Mouse (Mus musculus) spleen, postnatal 10 days (tissue): ENCODE measurements at regions not wholly inside any gene's neighbourhood (a gene's known extent, or its start where the extent isn't known, plus 50 kb on each side); places are given as distances from the start of the nearest gene placed in this dataset.
"Not testable (repeated sequence)": the region's sequence is repeated elsewhere in the genome, so short reads cannot be mapped to it uniquely, and the experiment has no call there.

Experiments
- DNase-seq, 2 experiments: peaks; one replicate each; pipeline ENCODE4 v3.0.0; 2021 to 2022; ENCODE audit warnings: low spot score in 2 of 2

DNA sequence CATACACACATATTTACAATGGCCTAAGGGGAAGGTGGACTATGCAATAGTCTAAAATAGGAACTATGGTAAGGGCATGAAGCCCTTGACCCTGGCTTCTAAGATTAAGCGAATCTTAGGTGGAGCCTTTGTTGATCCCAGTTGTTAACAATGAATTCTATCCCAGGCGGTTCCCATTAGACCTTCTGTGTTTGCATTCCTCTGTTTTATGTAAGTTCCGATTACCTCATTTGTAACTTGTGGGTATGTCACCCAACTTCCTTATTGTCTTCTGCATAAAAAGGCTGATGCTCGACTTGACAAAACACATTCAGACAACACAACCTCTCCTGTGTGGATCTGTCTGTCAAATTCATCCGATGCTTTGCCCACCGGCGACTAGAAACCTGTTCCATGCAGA is 335.6 kb downstream of the Gm11232 start:
- not testable (repeated sequence) for DNase-seq

DNA sequence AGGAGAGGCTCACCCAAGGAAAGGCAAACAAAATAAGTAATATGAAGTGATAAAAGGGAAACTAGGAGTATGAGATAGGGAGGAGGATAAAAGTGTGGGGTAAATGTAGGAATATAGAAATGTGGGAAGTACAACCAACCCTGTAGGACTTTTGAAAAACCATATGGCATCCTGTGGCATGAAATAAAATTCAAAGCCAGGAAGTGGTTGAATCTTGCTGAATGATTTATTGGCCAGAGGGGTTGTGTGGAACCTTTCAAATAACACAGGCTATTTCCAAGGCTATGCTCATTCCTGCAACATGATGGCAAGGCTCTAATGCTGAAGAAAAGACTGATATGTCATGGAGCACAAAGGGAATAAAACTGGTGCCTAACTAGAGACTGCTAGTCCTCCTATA is 347.9 kb downstream of the Gm11232 start:
- no peak for DNase-seq

DNA sequence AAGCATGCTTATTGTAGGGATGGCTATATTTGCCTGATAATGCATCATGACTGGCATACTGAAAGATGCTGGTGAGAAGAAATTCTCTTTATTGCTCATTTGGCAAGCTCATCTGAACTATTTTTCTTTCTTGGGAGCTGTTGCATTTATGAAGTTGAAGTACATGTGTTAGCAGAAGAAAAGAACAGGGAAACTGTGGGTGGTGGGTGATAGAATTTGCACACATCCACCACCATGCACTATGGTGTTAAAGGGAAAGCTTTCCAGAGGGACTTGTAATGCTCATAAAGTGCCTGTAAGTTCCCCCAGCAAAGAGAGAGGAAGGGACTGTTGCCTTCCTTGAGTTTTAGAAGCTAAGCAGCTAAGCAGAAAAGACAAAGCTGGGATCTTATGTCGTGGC is 367.3 kb downstream of the Gm11232 start:
- no peak for DNase-seq

DNA sequence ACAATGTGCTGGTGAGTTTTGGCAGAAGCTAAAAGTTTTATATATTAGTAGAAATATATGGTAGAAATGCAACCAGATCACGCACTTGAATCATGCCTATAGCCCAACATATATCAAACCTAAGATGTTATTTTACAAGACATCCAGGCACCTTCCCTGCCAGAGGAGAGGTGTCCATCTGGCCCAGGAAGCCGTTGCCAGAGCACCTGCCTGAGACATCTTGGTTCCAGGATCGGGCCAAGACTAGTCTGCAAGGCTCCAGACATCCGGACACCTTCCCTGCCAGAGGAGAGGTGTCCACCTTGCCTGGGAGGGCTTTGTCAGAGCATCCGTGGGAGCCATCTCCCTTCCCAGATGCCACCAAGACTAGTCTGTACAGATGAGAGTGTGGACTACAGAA is 388.5 kb downstream of the Gm11232 start:
- no peak for DNase-seq

DNA sequence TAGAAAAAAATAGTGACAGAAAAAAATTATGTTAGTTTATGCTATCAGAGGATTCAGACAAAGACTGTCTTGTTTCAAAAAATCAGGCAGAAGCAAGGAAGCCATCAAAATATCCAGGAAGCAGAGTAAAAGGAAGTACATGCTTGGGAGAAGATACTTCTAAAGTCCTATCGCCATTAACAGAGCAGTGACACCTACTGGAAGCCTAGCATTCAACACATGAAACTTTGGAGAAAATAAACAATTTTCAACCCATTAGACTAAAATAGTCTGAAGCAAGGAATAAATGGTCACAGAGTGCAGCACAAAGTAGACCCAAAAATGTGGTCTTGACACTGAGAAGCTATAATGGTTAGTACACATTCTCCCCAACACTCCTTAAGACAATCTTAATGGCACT is 394.0 kb downstream of the Gm11232 start:
- DNase-seq, result no peak

DNA sequence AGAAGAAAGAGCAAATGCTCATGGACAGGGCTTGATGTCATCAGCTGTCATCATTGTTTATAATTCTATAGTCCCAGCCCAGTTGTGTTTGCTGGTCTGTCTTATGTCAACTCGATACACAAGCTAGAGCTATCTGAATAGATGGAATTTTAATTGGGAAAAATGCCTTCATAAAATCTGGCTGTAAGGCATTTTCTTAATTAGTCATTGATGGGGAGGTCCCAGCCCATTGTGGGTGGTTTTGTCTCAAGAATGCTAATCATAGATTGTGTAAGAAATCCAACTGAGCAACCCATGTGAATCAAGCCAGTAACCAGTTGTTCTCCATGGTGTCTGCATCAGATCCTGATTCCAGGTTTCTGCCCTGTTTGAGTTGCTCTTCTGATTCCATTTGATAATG is 400.1 kb downstream of the Gm11232 start:
- DNase-seq, result no peak

DNA sequence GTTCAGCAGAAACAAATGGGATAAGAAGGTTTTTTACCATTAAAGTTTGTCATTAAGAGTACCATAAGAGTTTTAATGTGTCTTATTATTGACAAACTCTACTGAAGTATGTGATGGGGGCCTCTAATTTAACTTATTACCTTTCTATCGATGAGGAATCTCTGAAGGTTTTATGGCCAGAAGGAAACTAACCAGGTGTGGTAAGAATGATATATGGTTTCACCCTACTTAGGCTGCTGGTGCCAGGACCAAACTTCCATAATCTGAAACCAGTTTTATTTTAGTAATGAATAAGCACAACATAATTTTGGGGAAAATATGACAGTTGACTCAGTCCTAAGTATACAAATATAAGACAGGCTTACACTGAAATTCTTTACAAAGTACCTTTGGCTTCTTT is 401.1 kb downstream of the Gm11232 start:
- DNase-seq, result no peak

DNA sequence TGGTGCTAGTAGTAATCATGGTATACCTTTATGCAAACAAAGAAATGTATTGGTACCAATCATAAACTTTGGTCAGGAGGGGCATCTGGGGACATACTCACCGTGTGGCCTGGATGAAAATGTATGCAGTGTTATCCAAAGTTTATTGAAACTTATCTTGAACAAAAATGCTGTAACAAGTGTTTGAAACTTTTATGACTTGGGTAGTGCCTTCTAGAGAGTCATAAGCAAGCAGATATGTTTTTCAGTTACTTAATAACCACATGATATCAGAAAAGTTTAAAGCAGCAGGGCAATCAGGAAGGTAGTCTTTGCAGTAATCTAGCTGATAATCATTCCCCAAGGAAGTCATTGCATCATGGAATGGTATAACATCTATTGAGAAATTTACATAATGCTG is 401.5 kb downstream of the Gm11232 start:
- no peak for DNase-seq

DNA sequence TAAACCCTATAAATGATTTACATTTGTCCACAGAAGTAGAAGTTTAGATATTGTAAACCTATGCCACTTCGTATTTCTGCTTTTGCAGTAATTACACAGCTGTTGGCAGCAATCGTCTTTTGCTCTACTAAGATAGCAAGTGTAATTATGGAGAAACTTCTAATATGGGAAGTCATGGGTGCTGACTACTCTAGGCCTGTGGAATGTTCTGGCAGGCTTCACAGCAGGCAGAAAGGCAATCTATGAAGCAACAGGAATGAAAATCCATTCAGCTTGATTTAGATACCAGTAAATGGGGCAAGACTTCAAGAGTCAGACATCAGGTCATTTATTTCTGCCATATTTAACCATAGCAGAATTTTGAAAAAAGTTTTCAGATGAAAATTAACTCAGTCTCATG is 405.9 kb downstream of the Gm11232 start:
- DNase-seq, result no peak

DNA sequence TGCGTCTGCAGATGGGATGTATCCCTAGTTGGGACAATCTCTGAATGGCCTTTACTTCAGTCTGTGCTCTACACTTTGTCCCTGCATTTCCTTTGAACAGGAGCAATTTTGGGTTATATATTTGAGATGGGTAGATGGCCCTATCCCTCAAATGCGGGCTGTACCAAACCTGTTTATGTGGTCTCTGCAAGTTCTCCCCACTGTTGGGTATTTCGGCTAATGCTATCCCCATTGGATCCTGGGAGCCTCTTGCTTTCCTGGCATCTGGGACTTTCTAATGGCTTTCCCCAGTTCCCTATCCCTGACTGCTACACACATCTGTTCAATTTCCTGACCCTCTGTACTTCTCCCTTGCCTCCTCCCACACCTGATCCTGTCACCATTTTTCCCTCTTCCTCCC is 414.7 kb downstream of the Gm11232 start:
- DNase-seq, result no peak

DNA sequence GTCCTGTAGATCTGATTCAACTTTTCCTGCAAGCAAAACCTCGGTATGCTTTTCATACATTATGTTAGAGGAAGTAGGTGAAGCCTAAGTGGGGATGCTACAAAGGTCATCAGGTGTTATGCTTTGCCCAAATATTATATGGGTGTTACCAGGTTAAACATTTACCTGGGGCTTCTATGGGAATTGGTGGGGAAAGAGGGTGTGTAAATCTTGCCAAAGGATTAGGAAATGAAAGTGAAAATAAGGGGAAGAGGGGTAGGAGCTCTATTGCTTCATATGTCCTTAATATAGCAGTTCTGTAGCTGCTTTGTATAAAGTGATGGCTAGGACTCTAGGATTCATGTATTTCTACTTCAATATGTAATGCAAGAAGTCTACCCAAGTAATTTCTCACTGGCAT is 419.2 kb downstream of the Gm11232 start:
- no peak for DNase-seq

DNA sequence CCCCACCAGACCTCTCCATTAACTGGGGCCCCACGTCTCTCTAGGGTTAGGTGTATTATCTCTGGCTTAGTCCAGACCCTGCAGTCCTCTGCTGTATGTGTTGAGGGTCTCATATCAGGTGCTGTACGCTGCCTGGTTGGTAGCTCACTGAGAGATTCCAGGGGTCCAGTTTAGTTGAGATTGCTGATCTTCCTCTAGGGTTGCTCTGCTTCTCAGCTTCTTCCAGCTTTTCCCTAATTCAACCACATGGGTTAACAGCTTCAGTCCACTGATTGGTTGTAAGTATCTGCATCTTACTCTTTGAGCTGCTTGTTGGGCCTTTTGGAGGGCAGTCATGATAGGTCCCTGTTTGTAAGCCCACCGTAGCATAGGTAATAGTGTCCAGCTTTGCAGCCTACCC is 425.1 kb downstream of the Gm11232 start:
- DNase-seq, result no peak

DNA sequence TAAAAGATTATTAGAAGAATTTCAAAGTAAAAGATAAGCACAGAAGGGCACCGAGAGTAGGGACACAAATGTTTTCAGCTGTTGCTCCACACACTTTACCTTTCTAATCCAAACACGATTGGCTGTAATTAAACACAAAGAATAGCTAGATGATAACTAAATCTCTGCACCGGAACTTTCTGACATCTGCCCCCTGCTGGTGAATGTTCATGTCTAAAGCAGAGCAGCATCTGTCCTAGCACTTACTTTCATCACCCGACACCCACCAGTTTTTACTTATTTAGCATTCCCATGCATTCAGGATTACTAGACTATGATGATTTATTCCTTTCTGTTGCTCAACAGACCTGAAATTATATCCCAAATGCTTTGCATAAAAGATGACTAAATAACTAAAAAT is 425.7 kb downstream of the Gm11232 start:
- peak in 1 of 2 experiments; percentile 36 for DNase-seq

DNA sequence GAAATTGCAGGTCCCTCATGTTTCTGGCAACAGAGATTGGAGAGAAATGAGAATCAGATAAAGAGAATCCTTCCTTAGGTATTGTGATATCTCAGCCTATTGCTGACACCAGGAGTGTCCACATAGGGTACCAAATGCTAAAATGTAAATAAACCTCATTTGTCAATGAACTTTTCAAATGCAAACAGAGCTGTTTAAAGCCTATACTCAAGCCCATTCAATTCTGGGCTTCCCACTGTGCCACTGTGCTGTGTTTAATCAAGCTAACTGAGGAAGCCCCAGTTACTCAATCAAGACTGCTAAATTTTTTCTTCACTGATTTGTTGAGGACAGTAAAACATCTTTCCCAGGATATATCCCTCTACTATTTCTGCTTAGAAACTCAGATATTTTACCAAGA is 441.2 kb downstream of the Gm11232 start:
- DNase-seq, result no peak

DNA sequence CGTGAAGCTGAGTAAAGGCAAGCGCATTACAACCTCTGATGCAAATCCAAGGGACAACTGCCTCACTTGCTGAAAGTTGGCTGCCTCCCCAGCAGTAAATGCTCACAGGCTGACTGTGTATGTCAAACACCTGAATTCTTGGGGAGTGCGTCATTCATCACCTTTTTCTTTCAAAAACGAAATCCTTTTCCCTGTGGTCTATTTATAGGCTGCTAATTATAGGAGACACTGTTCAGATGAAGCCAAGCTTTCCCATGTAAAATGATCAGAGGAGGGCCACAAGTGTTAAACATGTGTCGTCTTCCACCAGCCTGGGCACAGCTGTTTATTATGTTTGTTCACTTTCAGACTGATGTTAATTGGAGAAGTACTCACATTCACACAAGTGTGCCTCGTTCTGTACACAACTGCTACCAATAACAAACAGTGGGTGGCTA is 450.6 kb downstream of the Gm11232 start:
- DNase-seq, result no peak

DNA sequence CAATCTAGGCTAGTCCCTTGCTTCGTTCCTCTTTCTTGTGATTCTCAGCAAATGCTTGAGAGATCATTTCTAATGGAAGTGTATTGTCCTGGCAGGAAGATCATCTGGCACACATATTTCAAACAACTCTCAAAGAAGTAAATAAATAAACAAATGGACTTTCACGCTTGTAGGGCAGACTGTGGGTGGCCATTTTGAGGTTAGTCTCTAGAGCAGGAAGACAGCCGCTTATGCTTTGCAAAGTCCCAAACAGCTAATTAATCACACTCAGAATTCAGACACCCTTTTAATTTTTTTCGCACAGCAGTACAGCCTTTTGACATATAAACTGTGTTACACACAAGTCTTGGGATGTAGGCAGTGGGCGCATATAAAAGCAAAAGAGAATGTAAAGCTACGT is 451.1 kb downstream of the Gm11232 start:
- DNase-seq, result no peak

DNA sequence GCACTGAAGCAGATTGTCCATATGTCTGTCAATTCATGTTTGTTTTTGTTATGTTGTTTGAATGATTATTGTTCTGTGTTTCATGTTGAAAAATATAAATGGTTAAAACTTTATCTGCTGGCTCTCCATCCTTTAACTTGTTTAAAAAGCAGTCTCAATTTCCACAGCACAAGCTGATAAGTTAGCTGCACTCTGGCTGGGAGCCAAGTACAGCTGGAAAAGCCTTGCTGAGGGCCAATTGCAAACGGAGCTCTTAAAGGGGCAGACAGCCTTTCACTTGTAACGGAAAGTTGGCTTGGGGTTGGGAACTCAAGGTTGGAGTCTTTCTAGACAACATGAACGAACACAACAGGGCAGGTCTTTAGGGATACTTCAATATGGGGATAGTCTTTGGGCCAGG is 462.0 kb downstream of the Gm11232 start:
- DNase-seq, result not testable (repeated sequence)

DNA sequence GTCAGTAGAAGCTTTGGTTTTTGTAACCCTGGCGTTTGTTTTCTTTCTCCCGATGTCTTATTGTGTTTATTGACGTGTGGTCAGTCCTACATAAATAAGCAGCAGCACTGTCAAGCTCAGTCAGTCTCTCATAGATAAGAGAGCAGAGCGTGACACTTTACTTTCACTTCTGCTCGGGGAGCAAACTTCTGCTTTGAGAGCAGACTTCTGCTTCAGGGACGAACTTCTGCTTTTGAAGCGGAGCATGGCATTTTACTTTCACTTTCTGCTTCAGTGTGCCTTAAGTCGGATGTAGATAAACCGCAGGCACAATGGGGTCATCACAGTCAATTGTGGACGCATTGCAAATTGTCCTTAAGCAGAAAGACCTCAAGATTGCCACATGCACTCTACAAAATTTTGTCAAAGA is 466.0 kb downstream of the Gm11232 start:
- DNase-seq, result peak in 1 of 2 experiments; percentile 47

DNA sequence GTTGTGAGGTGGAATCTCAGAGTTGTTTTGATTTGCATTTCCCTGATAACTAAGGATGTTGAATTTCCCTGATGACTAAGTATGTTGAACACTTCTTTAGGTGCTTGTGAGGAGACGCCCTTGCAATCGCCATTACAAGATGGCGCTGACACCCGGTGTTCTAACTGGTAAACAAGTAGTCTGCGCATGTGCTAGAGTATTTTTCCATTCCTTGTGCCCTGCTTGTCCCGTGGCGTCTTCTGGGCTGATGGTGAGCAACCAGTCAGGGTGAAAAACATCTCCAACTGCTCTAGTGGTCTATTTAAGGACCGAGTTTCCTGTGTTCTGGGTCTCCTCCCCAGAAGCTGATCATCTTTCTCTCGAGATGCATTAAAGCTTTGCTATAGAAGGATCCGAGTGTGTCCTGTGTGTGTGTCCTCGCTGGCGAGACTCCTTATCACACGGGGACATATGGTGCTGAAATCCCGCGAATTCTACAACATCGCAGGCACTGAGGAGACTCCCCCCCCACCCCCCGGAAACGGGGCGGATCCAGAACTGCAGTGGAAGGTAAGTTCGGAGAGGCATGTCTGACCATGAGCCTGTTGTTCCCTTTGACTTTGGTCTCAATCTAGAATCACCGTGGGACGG is 466.5 kb downstream of the Gm11232 start:
- peak; percentile 25 to 70 for DNase-seq

DNA sequence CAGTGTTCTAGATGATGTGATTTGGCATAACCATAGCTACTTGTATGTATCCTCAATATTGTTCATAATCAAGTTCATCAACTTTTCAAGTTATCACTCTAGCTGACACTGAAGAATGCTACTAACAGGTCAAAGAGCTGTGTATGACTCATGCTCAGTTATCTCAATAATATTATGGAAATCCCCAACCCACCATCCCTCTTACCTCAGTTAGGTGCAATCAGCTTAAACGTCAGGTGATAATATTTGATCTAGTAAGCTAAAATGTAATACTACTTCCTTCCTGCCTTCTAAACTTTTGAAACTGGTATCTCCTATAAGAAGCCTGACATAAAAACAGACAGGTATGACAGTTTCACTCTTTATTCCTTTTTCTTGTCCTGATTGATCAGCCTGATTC is 474.6 kb downstream of the Gm11232 start:
- DNase-seq, result no peak

DNA sequence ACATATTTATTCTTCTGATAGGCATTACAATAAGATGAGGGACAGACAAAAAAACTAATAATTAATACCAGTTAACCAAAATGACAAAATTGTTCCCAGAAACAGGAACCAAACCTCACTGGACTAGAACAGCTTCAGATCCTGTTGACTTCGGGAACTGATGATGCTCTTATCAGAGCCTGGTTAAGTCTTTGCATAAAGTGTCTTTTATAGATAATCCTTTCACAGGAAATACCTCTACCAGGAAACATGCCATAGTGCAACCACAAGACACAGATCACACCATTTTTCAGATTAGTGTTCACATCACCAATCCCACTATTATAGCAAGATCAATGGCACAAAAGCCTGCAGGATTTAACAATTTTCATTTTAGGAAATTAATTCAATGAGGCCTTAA is 478.1 kb downstream of the Gm11232 start:
- DNase-seq, result no peak

DNA sequence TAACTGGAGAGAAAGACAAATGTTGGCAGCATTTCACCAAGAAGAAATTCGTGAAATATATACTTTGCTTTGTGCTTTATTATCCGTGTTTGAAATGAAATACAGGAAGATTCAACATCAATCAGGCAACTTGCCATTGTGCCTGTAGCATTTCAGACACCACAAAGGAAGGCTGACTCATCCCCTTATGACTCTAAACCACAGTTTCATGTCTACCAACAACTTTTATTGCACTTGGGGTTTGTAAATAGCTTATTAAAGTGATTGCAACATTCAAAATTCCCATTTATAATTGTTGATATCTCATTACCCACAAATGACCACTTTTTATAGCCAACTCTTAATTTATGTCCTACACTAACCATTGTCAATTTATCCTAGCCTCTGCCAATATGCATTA is 497.9 kb downstream of the Gm11232 start:
- no peak for DNase-seq

DNA sequence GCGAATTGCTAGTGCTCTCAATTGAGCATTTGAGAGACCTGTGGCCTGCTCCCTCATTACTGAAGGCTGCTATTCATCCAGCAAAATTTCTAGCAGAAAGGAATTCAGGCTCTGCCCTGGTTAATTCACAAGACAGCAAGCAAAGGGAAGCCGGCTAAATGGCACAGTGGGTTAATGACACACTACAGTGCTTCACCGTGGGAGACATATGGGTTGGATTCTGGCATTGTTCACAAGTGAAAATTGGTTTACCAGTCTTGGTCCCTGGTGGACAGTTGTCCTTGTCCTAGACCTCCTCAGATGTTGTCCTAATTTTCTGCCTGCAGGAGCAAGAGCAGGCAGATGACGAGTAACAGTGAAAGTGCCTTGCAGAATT is 527.3 kb downstream of the Gm11232 start:
- no peak for DNase-seq

DNA sequence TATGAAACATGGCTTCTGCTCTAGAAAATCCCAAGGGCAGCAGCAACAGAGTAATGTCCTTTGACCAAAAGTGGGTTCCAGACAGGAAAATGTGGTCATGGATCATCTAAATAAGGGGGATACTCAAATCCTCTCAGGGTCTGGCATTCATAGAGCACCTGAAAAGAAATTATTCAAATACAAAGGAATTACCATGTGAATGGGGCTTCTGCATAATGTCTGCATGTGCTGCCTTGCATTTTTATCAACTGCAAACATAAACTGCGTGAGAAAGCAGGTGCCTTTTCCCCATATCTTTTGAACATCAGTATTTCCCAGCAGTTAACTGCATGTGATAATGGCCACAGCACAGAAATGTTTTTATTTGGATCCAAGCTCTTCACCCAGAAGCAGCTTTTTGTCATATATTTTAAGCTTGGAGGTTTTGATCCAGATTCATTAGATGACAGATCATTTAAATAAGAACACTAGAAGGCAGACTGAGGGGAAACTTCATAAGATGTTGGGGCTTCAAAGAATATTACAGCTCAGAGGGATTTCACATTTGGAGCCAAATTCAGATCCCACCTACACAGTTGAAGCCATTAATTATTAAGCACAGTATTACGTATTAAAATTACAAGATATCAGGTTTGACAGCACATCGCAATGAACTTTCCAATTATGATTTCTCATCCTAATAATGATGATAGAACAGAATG is 527.8 kb downstream of the Gm11232 start:
- no peak for DNase-seq
